Mouse (Mus musculus) hindbrain, embryonic 10.5 days (tissue): ENCODE data around the gene Gtpbp2. TPM values are rescaled to one million over a fixed set of nuclear protein-coding genes. Genes with fewer than 3 reads are reported as not detected.

Experiments used
- DNase-seq: peaks from one replicate; pipeline ENCODE4 v3.0.0-alpha.2; 2017; ENCODE audit warnings: low spot score
- H3K27ac ChIP-seq: fragments of 300-500 bp; sonication (generic); 2 replicates; pipeline ENCODE4 v1.5.1; 2016; ENCODE audit warnings: mild to moderate bottlenecking, moderate library complexity
- H3K27me3 ChIP-seq: fragments of 300-500 bp; sonication (generic); 2 replicates; pipeline ENCODE4 v1.6.1; 2016; ENCODE audit warnings: mild to moderate bottlenecking; ENCODE audit not compliant: poor library complexity, insufficient read depth, severe bottlenecking
- H3K36me3 ChIP-seq: fragments of 300-500 bp; sonication (generic); 2 replicates; pipeline ENCODE4 v1.6.1; 2016; ENCODE audit warnings: mild to moderate bottlenecking, moderate library complexity
- H3K4me1 ChIP-seq: fragments of 300-500 bp; sonication (generic); replicated peaks from 2 replicates; pipeline ENCODE4 v1.6.1; 2016; ENCODE audit warnings: mild to moderate bottlenecking
- H3K4me3 ChIP-seq: fragments of 300-500 bp; sonication (generic); 2 replicates; pipeline ENCODE4 v1.5.1; 2016; ENCODE audit warnings: mild to moderate bottlenecking, moderate library complexity
- H3K9me3 ChIP-seq: fragments of 300-500 bp; sonication (generic); 2 replicates; pipeline ENCODE4 v1.6.1; 2016; ENCODE audit warnings: mild to moderate bottlenecking, moderate library complexity
- WGBS: fragments of 180-500 bp; shearing (Covaris S2); methylation state at CpG from one replicate; pipeline ENCODE4 v1.1.7; 2016; 5-methylcytosine and 5-hydroxymethylcytosine counted together
- polyA plus RNA-seq: library from polyadenylated mRNA; unstranded; fragments of >200 nt; fragmentation: Nextera tagmentation; extraction: Ambion mirVana; gene quantifications from 2 replicates; pipeline ENCODE4 v1.2.1, GENCODE M21; 2016

The Gtpbp2 gene
- polyA plus RNA-seq, 1 experiment from 2014 or later, result 37.8 TPM

DNA sequence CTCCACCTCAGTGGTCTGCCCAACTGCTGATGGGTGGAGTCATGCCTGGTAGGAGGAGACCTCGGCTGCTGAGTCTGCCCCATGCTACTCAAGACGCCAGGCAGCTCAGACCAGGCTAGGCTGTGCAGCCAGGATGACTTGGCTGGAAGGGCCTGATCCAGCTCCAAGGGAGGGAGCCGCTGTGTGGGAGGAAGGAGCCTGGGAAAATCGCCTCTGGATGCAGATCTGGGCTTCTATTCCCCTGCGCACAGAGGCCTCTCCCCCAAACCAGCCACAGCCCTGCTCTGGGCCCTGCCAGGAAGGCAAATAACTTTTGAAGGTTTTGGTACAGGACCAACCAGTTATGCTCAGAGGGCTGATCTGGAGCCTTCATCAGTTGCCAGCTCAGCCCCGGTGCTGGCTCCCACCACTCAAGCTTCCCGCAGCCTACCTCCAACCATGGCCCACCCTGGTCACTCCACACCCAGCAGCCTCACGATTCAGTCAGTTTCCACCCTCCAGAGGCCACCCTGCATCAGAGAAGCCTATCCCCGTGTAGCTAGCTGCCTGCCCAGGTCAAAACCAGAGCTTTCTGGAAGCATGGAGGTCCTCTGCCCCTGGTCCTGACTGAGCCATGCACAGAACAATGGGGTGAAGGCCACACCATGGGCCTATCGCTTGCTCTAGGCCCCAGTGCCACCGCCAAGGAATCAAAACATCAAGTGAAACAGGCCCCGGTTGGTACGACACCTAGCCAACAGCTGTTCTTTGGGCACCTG is 30.9 kb upstream of the Gtpbp2 start:
- peaks cover 52% of the 10 kb centered on the region for H3K36me3 ChIP-seq
- no peak overlapping the region for H3K27ac ChIP-seq
- no peak for DNase-seq
- peaks cover 7% of the 10 kb centered on the region for H3K4me1 ChIP-seq
- H3K4me3 ChIP-seq, result no peak overlapping the region
- 82% methylated on average over 13 of the region's 13 CpGs for WGBS
- H3K9me3 ChIP-seq, result no peaks in the 10 kb centered on the region
- 0 out of 2 replicates have a peak, but pooled peaks cover 2% of the 10 kb centered on the region for H3K27me3 ChIP-seq

GRCm38 (mm10) chr17:46132058-46132718 is 28.6 kb upstream of the Gtpbp2 start:
- no peak overlapping the region; the same call in 1 of the 2 replicates for H3K4me3 ChIP-seq
- H3K27ac ChIP-seq, result 0 out of 2 replicates have a peak overlapping the region, but pooled peaks have one; percentile 45
- peaks cover 36% of the 10 kb centered on the region for H3K36me3 ChIP-seq
- H3K9me3 ChIP-seq, result no peaks in the 10 kb centered on the region
- peaks cover 7% of the 10 kb centered on the region for H3K4me1 ChIP-seq
- WGBS, result 15% methylated on average over 12 of the region's 12 CpGs
- 0 out of 2 replicates have a peak, but pooled peaks cover 2% of the 10 kb centered on the region for H3K27me3 ChIP-seq
- peak; percentile 83 for DNase-seq

DNA sequence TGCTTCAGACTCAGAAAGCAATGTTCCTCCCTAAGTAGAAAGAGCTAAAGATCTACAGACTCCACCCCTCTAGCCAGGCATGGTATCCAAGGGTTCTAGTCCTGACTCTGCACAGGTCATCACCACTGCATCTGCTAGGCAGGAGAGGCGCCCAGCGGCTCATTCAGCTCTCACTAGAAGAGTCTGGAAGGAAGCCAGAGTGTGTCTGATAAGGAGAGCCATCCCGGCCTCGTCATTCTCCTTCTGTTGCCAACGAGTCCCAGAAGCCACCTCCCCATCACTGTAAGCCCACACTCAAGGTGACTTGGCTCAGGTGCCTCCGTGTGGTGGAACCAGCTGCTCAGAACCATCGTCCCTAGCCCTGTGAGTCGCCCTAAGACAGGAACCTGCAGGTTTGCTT is 28.0 kb upstream of the Gtpbp2 start:
- H3K36me3 ChIP-seq, result peaks cover 29% of the 10 kb centered on the region
- 71% methylated on average over 8 of the region's 8 CpGs for WGBS
- no peak for DNase-seq
- H3K4me3 ChIP-seq, result no peak overlapping the region
- 0 out of 2 replicates have a peak overlapping the region, but pooled peaks have one; percentile 45 for H3K27ac ChIP-seq
- H3K4me1 ChIP-seq, result peaks cover 7% of the 10 kb centered on the region
- 0 out of 2 replicates have a peak, but pooled peaks cover 2% of the 10 kb centered on the region for H3K27me3 ChIP-seq
- no peaks in the 10 kb centered on the region for H3K9me3 ChIP-seq

DNA sequence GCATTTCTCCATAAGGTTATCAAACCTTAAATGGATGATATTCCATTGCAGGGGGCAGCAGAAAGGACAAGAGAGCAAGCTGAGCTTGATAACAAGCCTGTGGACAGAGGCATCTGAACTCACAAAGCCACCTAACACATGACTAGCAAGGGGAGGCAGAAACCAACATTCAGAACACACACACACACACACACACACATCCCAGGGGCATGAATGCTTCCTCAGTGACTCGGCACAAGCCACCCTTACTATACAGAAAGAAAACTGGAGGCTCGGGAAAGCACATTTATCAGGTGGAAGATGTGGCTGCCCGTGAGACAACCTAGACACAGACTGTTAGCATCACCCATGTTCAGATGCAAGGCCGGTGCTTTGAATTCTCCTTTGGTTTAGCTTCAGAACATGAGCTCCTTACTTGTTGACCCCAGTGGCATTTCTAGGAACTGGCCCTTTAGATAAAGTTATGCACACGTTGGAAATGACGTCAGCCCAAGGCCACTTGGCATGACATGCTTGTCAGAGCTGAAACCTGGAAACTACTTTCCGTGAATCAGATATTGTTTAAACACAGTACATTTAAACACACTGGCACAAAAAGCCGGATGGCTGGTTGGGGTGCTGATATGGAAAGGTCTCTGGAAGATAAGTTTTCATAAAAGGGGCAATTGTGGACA is 22.1 kb upstream of the Gtpbp2 start:
- 85% methylated on average over 8 of the region's 8 CpGs for WGBS
- peaks cover 7% of the 10 kb centered on the region; the same call in 1 of the 2 replicates for H3K27me3 ChIP-seq
- DNase-seq, result no peak
- H3K4me3 ChIP-seq, result no peak overlapping the region
- H3K4me1 ChIP-seq, result peaks cover 8% of the 10 kb centered on the region
- no peaks in the 10 kb centered on the region for H3K9me3 ChIP-seq
- H3K27ac ChIP-seq, result no peak overlapping the region
- H3K36me3 ChIP-seq, result peaks cover 6% of the 10 kb centered on the region; the same call in 1 of the 2 replicates

DNA sequence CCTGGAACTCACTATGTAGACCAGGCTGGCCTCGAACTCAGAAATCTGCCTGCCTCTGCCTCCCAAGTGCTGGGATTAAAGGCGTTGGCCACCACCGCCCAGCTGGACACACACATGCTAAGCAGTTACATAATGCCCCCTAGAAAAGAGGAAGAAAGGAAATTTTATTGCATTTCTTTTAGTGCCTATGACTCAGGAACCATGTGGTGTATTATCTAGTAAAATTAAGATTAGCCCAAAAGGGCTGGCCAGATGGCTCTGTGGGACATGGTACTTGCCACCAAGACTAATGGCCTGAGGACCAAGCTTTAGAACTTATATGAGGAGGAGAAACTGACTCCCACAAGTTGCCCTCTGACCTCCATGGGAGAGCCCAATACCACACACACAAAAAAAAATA is 21.0 kb upstream of the Gtpbp2 start:
- Histone ChIP-seq H3K27me3 (peaks cover 7% of the 10 kb centered on the region; the same call in 1 of the 2 replicates), H3K4me1 (peaks cover 16% of the 10 kb centered on the region), H3K36me3 (peaks cover 6% of the 10 kb centered on the region; the same call in 1 of the 2 replicates), H3K9me3 (no peaks in the 10 kb centered on the region), H3K27ac (no peak overlapping the region), H3K4me3 (no peak overlapping the region)
- WGBS, result 91% methylated on average over 3 of the region's 3 CpGs
- DNase-seq, result no peak

GRCm38 (mm10) chr17:46143578-46144423 is 17.0 kb upstream of the Gtpbp2 start, which contains the start of gene Rsph9:
Gene Rsph9 (minus strand): TSS chr17:46144216.
- peaks cover 16% of the 10 kb centered on the region for H3K4me1 ChIP-seq
- H3K4me3 ChIP-seq, result peak within 1 kb of the TSS; percentile 59
- H3K27ac ChIP-seq, result peak within 1 kb of the TSS; percentile 81
- no peaks in the 10 kb centered on the region for H3K9me3 ChIP-seq
- peaks cover 37% of the 10 kb centered on the region for H3K36me3 ChIP-seq
- H3K27me3 ChIP-seq, result peaks cover 7% of the 10 kb centered on the region; the same call in 1 of the 2 replicates
- peak; percentile 82 for DNase-seq
- WGBS, result 7% methylated on average over 37 of the region's 37 CpGs

DNA sequence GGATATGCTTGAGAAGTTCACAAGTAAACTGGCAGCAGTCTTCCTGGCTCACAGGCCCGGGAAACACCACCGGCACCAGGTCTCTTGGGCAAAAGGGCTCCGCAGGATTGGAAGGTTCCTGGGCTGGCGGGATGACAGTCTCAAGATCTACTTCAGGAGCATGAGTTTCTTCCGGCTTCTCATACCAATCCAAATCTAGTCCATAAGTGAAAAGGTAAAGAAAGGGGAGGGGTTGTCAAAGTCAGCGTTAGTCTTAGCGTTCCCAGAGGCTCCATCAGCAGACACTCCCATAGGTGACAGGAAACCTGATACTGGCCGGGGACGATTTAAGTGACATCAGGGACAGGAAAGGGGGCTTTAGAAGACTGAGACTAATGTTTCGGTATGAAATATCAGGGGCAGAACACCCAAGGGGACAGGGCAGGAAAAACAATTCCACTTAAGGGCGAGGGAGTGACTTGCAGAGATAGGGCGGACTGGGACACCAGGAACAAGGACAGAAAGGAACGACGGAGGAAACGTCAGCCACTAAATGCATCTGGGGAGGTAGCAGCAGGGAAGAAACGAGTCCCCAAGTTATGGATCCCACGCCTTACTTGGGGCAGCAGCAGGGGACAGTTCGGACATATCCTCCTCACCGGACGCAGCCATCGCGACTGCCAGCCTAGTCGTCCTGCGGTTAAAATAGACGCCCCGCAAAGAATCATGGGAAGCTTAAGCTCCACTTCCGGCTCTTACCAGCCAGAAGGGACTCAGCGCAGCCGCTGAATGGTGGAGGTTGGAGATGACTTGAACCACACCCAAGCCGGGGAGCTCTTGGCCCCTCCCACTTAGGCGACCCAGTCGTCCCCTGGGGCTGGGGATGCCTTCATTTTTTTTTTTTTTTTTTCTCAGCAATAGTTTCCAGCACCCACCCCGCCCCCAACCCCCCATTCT is 7.7 kb upstream of the Gtpbp2 start, which contains the start of gene Mad2l1bp:
TSS of gene Mad2l1bp (minus strand) at position 707 of the 936 bp plus-strand sequence.
- Histone ChIP-seq H3K4me3 (peak within 1 kb of the TSS; percentile 78), H3K4me1 (peaks cover 13% of the 10 kb centered on the region), H3K9me3 (no peaks in the 10 kb centered on the region), H3K27me3 (no peaks in the 10 kb centered on the region), H3K36me3 (peaks cover 24% of the 10 kb centered on the region), H3K27ac (peak within 1 kb of the TSS; percentile 89)
- peak; percentile 89 for DNase-seq
- WGBS, result 9% methylated on average over 33 of the region's 33 CpGs

GRCm38 (mm10) chr17:46154336-46154735 is 6.5 kb upstream of the Gtpbp2 start:
- DNase-seq, result no peak
- H3K36me3 ChIP-seq, result peaks cover 12% of the 10 kb centered on the region
- WGBS, result 90% methylated on average over 3 of the region's 3 CpGs

DNA sequence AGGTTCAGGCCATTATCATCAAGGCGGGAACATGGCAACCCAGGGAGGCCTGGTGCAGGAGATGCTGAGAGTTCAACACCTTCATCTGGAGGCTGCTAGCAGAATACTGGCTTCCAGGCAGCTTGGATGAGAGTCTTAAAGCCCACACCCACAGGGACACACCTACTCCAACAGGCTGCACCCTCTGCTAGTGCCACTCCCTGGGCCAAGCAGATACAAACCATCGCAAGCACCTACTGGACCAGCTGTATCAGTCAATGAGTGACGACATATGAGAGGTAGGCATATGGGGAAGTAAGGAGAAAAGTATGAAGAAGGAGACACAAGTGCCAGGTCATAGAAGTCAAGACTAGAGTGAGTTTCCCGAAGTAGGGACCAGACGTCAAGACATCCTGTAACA is 4.2 kb upstream of the Gtpbp2 start:
- H3K4me3 ChIP-seq, result no peak overlapping the region
- no peaks in the 10 kb centered on the region for H3K27me3 ChIP-seq
- 84% methylated on average over 5 of the region's 5 CpGs for WGBS
- no peaks in the 10 kb centered on the region for H3K9me3 ChIP-seq
- no peak overlapping the region for H3K27ac ChIP-seq
- peaks cover 2% of the 10 kb centered on the region for H3K36me3 ChIP-seq
- DNase-seq, result no peak
- peaks cover 25% of the 10 kb centered on the region for H3K4me1 ChIP-seq

More at GRCm38 (mm10) chr17:46154336-46154735, 6.5 kb upstream of the Gtpbp2 start:
- no peaks in the 10 kb centered on the region for H3K9me3 ChIP-seq
- H3K27ac ChIP-seq, result no peak overlapping the region
- no peaks in the 10 kb centered on the region for H3K27me3 ChIP-seq
- no peak overlapping the region for H3K4me3 ChIP-seq
- peaks cover 13% of the 10 kb centered on the region for H3K4me1 ChIP-seq

GRCm38 (mm10) chr17:46157131-46157530 is 3.7 kb upstream of the Gtpbp2 start:
- Histone ChIP-seq H3K27me3 (no peaks in the 10 kb centered on the region), H3K4me1 (peaks cover 30% of the 10 kb centered on the region), H3K4me3 (no peak overlapping the region), H3K9me3 (no peaks in the 10 kb centered on the region), H3K27ac (no peak overlapping the region), H3K36me3 (no peaks in the 10 kb centered on the region)
- no peak for DNase-seq
- WGBS, result 87% methylated on average over 8 of the region's 8 CpGs

GRCm38 (mm10) chr17:46159236-46159635 is 1.6 kb upstream of the Gtpbp2 start:
- H3K27ac ChIP-seq, result peak overlapping the region; percentile 92
- no peak for DNase-seq

More at GRCm38 (mm10) chr17:46159236-46159635, 1.6 kb upstream of the Gtpbp2 start:
- 72% methylated on average over 2 of the region's 2 CpGs for WGBS
- no peaks in the 10 kb centered on the region for H3K9me3 ChIP-seq
- peaks cover 17% of the 10 kb centered on the region for H3K36me3 ChIP-seq
- no peaks in the 10 kb centered on the region for H3K27me3 ChIP-seq
- H3K4me1 ChIP-seq, result peaks cover 30% of the 10 kb centered on the region
- peak overlapping the region; percentile 68; the same call in 1 of the 2 replicates for H3K4me3 ChIP-seq
